Mouse (Mus musculus) stomach, postnatal 0 days (tissue): Measurements from ENCODE around the gene Ada.

ENCODE experiments used
- CTCF ChIP-seq: IDR thresholded peaks from 2 replicates; pipeline ENCODE4 v1.5.1; 2016; ENCODE audit warnings: antibody characterized with exemption, low read depth, mild to moderate bottlenecking, moderate library complexity
- EP300 ChIP-seq: optimal IDR thresholded peaks from 2 replicates; pipeline ENCODE3; 2016; ENCODE audit warnings: antibody characterized with exemption

DNA sequence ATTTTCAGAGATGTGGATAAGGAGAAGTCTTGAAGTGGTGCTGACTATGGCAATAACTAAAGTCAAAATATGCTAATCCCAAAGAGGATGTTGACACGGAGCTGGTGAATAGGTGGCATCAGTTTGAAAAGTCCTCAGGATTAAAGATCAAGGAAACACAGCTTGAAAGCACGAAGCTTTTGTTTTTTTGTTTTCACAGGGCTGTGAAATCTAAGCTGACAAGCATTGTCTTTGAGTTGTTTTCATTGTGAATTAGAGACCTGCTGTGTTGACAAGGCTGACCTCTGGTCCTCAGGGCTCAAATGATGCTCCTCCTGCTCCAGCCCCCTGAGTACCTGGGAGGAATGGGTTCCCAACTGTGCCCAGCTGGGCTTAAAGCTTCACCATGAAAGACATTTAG is 27.0 kb upstream of the Ada start:
- no peak for TF ChIP-seq CTCF
- no peak for TF ChIP-seq EP300
